Mouse (Mus musculus) heart, embryonic 13.5 days (tissue): ENCODE data around the gene Wnt5b. TPM values are rescaled to one million over a fixed set of nuclear protein-coding genes. Genes with fewer than 3 reads are reported as not detected.

Experiments
- ATAC-seq: fragments of 200-750 bp; cut with Nextera tagmentation; 2 replicates; pipeline ENCODE4 v1.8.0; 2017; ENCODE audit warnings: moderate TSS enrichment; ENCODE audit not compliant: insufficient number of reproducible peaks, low FRiP score, low TSS enrichment; ENCODE audit errors: extremely low read depth
- H3K27ac ChIP-seq: fragments of 300-500 bp; sonication (generic); replicated peaks from 2 replicates; pipeline ENCODE4 v1.5.1; 2015; ENCODE audit warnings: moderate library complexity, mild to moderate bottlenecking, inconsistent platforms
- H3K27me3 ChIP-seq: fragments of 300-500 bp; sonication (generic); replicated peaks from 2 replicates; pipeline ENCODE4 v1.6.1; 2015; ENCODE audit warnings: mild to moderate bottlenecking, inconsistent platforms
- H3K36me3 ChIP-seq: fragments of 300-500 bp; sonication (generic); 2 replicates; pipeline ENCODE4 v1.6.1; 2015; ENCODE audit warnings: mild to moderate bottlenecking, inconsistent platforms
- H3K4me1 ChIP-seq: fragments of 300-500 bp; sonication (generic); 2 replicates; pipeline ENCODE4 v1.6.1; 2015; ENCODE audit warnings: inconsistent platforms
- H3K4me2 ChIP-seq: fragments of 300-500 bp; sonication (generic); 2 replicates; pipeline ENCODE4 v1.6.1; 2015; ENCODE audit warnings: inconsistent platforms, mild to moderate bottlenecking, moderate library complexity
- H3K4me3 ChIP-seq: fragments of 300-500 bp; sonication (generic); 2 replicates; pipeline ENCODE4 v1.5.1; 2015; ENCODE audit warnings: moderate library complexity, mild to moderate bottlenecking, inconsistent platforms
- H3K9ac ChIP-seq: fragments of 300-500 bp; sonication (generic); 2 replicates; pipeline ENCODE4 v1.6.1; 2015; ENCODE audit warnings: inconsistent platforms, mild to moderate bottlenecking, moderate library complexity
- H3K9me3 ChIP-seq: fragments of 300-500 bp; sonication (generic); 2 replicates; pipeline ENCODE4 v1.6.1; 2016; ENCODE audit warnings: inconsistent platforms
- WGBS: fragments of 180-500 bp; shearing (Covaris S2); methylation state at CpG from one replicate; pipeline ENCODE4 v1.1.7; 2015; ENCODE audit warnings: mixed read lengths; 5-methylcytosine and 5-hydroxymethylcytosine counted together
- polyA plus RNA-seq: library from polyadenylated mRNA; unstranded; fragments of >200 nt; fragmentation: Nextera tagmentation; extraction: Ambion mirVana; gene quantifications from 2 replicates; pipeline ENCODE4 v1.2.1, GENCODE M21; 2015

Wnt5b gene
- polyA plus RNA-seq, 1 experiment from 2014 or later = 8.2 TPM

DNA sequence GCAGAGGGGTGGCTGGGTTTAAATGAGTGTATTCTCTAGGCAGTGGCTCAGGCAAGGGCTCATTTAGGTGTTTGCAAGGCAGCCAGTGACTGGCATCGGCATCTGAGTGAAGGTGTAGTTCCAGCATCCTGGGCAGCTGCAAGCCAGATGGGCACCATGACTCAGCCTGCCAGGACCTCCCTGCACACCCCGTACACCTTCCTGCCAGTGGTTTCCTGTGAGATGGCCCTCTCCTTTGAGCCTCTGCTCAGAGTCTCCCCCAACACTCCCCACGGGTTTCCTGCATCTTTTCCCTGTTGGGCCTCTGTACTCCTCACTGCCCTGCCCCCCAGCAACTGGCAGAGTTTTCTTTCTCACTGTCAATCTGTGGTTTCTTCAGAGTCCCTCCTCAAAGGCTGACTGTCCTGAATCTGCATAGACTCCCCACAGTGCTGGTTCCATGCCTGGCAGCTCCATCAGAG, 22.2 kb downstream of the Wnt5b start:
- Histone ChIP-seq H3K9ac (no peak overlapping the region), H3K9me3 (no peaks in the 10 kb centered on the region), H3K27me3 (no peaks in the 10 kb centered on the region), H3K4me3 (no peak overlapping the region), H3K4me2 (no peak overlapping the region), H3K27ac (no peak overlapping the region), H3K36me3 (no peaks in the 10 kb centered on the region), H3K4me1 (peaks cover 38% of the 10 kb centered on the region)
- ATAC-seq = no peak
- WGBS = 26% methylated on average over 3 of the region's 3 CpGs

DNA sequence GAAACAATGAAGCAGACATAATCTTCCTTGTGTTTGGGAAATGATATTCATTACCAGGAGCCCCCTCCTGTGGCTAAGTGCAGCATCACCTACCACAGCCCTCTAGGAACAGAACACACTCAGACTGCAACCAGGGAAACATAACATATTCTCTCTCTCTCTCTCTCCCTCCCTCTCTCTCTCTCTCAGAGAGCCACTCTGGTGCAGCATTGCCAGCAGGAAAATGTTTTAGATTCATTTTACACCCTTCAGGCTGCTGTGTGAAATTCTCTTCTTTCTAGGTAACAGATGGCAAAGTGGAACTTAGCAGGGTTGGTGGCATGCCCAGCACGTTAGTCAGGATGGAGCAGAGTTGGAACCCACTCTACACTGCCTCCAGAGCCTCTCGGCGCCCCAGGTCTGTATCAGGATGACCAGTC, 22.7 kb downstream of the Wnt5b start:
- H3K4me1 ChIP-seq = peaks cover 36% of the 10 kb centered on the region
- ATAC-seq = no peak
- H3K27ac ChIP-seq = no peak overlapping the region
- H3K27me3 ChIP-seq = no peaks in the 10 kb centered on the region
- H3K9me3 ChIP-seq = no peaks in the 10 kb centered on the region
- no peak overlapping the region for H3K4me3 ChIP-seq
- no peak overlapping the region for H3K9ac ChIP-seq
- WGBS = 66% methylated on average over 3 of the region's 3 CpGs
- no peaks in the 10 kb centered on the region; the same call in 1 of the 2 replicates for H3K36me3 ChIP-seq
- H3K4me2 ChIP-seq = no peak overlapping the region

DNA sequence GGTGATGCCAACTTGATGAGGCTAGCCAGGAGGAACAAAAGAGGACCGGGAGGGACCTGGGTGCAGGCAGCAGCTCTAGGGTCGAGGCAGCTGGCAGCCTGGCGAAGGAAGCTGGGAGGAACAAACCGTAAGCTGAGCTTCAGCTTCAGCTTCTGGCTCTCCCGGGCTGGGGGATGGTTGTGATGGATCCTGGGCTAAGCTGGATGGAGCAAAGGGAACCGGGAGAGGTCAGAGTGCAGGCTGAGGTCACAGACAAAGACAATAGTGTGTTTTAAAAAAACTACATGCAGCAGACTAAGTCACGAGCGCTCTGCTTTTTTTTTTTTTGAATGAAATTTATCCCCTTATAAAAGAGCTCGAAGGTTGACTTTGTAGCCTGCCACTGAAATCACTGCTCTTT, 23.4 kb downstream of the Wnt5b start:
- Histone ChIP-seq H3K27me3 (no peaks in the 10 kb centered on the region), H3K9me3 (no peaks in the 10 kb centered on the region), H3K4me1 (peaks cover 30% of the 10 kb centered on the region), H3K4me3 (no peak overlapping the region), H3K4me2 (peak overlapping the region; percentile 8; the same call in 1 of the 2 replicates), H3K27ac (peak overlapping the region; percentile 68), H3K36me3 (no peaks in the 10 kb centered on the region; the same call in 1 of the 2 replicates), H3K9ac (no peak overlapping the region)
- 29% methylated on average over 9 of the region's 9 CpGs for WGBS
- ATAC-seq = no peak

GRCm38 (mm10) chr6:119514085-119514484, 30.1 kb downstream of the Wnt5b start:
- H3K4me2 ChIP-seq = no peak overlapping the region
- H3K9ac ChIP-seq = no peak overlapping the region
- H3K27me3 ChIP-seq = no peaks in the 10 kb centered on the region
- ATAC-seq = no peak
- no peaks in the 10 kb centered on the region for H3K9me3 ChIP-seq
- peak overlapping the region; percentile 9; the same call in 1 of the 2 replicates for H3K27ac ChIP-seq
- no peaks in the 10 kb centered on the region; the same call in 1 of the 2 replicates for H3K36me3 ChIP-seq
- H3K4me1 ChIP-seq = peaks cover 24% of the 10 kb centered on the region
- 51% methylated on average over 7 of the region's 7 CpGs for WGBS
- no peak overlapping the region for H3K4me3 ChIP-seq

DNA sequence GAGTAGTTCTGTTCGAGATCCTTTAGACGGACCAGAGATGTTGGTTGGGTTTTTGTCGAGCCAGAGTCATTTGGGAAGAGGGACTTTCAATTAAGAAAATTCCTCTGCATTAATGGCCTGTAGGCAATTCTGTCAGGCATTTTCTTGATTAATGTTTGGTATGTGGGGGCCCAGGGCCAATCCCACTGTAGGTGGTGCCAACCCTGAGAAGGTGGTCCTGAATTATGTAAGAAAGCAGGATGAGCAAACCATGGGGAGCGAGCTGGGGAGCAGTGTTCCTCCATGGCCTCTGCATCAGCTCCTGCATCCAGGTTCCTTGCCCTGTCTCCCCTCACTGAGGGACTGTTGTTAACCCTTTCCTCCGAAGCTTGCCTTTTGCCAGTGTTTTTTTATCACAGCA, 30.7 kb downstream of the Wnt5b start:
- no peak for ATAC-seq
- H3K36me3 ChIP-seq = no peaks in the 10 kb centered on the region; the same call in 1 of the 2 replicates
- no peaks in the 10 kb centered on the region for H3K27me3 ChIP-seq
- peaks cover 30% of the 10 kb centered on the region for H3K4me1 ChIP-seq
- H3K4me3 ChIP-seq = no peak overlapping the region
- peak overlapping the region; percentile 9; the same call in 1 of the 2 replicates for H3K27ac ChIP-seq
- H3K9me3 ChIP-seq = no peaks in the 10 kb centered on the region
- no peak overlapping the region for H3K9ac ChIP-seq
- 77% methylated on average over 5 of the region's 5 CpGs for WGBS
- no peak overlapping the region for H3K4me2 ChIP-seq

GRCm38 (mm10) chr6:119512701-119513100, 31.4 kb downstream of the Wnt5b start:
- ATAC-seq = no peak
- Histone ChIP-seq H3K4me1 (peaks cover 31% of the 10 kb centered on the region), H3K9me3 (no peaks in the 10 kb centered on the region), H3K9ac (no peak overlapping the region), H3K36me3 (no peaks in the 10 kb centered on the region; the same call in 1 of the 2 replicates), H3K27me3 (no peaks in the 10 kb centered on the region), H3K27ac (no peak overlapping the region), H3K4me3 (no peak overlapping the region), H3K4me2 (no peak overlapping the region)
- WGBS = 82% methylated on average over 11 of the region's 11 CpGs

- no peaks in the 10 kb centered on the region for H3K27me3 ChIP-seq
- no peak overlapping the region for H3K4me2 ChIP-seq
- peak overlapping the region; percentile 74 for H3K27ac ChIP-seq
- H3K9ac ChIP-seq = no peak overlapping the region
- H3K36me3 ChIP-seq = no peaks in the 10 kb centered on the region
- ATAC-seq = no peak
- WGBS = 82% methylated on average over 13 of the region's 13 CpGs
- H3K4me1 ChIP-seq = peaks cover 28% of the 10 kb centered on the region
- H3K9me3 ChIP-seq = no peaks in the 10 kb centered on the region
- H3K4me3 ChIP-seq = no peak overlapping the region
Measured at GRCm38 (mm10) chr6:119509437-119510037, 34.6 kb downstream of the Wnt5b start.

GRCm38 (mm10) chr6:119508634-119509375, 35.3 kb downstream of the Wnt5b start:
- H3K4me2 ChIP-seq = peak overlapping the region; percentile 13; the same call in 1 of the 2 replicates
- H3K27ac ChIP-seq = peak overlapping the region; percentile 74
- H3K9me3 ChIP-seq = no peaks in the 10 kb centered on the region
- peaks cover 21% of the 10 kb centered on the region for H3K4me1 ChIP-seq
- H3K27me3 ChIP-seq = no peaks in the 10 kb centered on the region
- no peaks in the 10 kb centered on the region for H3K36me3 ChIP-seq
- ATAC-seq = no peak; the same call in 1 of the 2 replicates
- H3K4me3 ChIP-seq = no peak overlapping the region
- WGBS = 53% methylated on average over 10 of the region's 10 CpGs
- no peak overlapping the region for H3K9ac ChIP-seq

GRCm38 (mm10) chr6:119508221-119508620, 35.9 kb downstream of the Wnt5b start:
- no peaks in the 10 kb centered on the region for H3K36me3 ChIP-seq
- H3K9me3 ChIP-seq = no peaks in the 10 kb centered on the region
- peaks cover 17% of the 10 kb centered on the region for H3K4me1 ChIP-seq
- peak overlapping the region; percentile 74 for H3K27ac ChIP-seq
- H3K4me2 ChIP-seq = no peak overlapping the region
- 88% methylated on average over 6 of the region's 6 CpGs for WGBS
- ATAC-seq = no peak
- H3K27me3 ChIP-seq = no peaks in the 10 kb centered on the region
- H3K9ac ChIP-seq = no peak overlapping the region
- no peak overlapping the region for H3K4me3 ChIP-seq

- WGBS = 67% methylated on average over 9 of the region's 9 CpGs
- Histone ChIP-seq H3K36me3 (no peaks in the 10 kb centered on the region), H3K4me3 (no peak overlapping the region), H3K4me1 (peaks cover 24% of the 10 kb centered on the region), H3K27ac (no peak overlapping the region), H3K9me3 (no peaks in the 10 kb centered on the region), H3K4me2 (no peak overlapping the region), H3K27me3 (no peaks in the 10 kb centered on the region), H3K9ac (no peak overlapping the region)
- no peak for ATAC-seq
Measured at GRCm38 (mm10) chr6:119505525-119506225, 38.5 kb downstream of the Wnt5b start.

- H3K4me1 ChIP-seq = peaks cover 22% of the 10 kb centered on the region
- no peaks in the 10 kb centered on the region for H3K27me3 ChIP-seq
- no peaks in the 10 kb centered on the region for H3K36me3 ChIP-seq
- H3K9me3 ChIP-seq = no peaks in the 10 kb centered on the region
- H3K27ac ChIP-seq = no peak overlapping the region
- H3K4me3 ChIP-seq = no peak overlapping the region
- no peak overlapping the region for H3K9ac ChIP-seq
- ATAC-seq = no peak
- no peak overlapping the region for H3K4me2 ChIP-seq
- 58% methylated on average over 8 of the region's 8 CpGs for WGBS
Measured at GRCm38 (mm10) chr6:119504756-119505155, 39.4 kb downstream of the Wnt5b start.
